Mouse (Mus musculus) stomach, postnatal 0 days (tissue): Measurements from ENCODE around the gene Jaml.

Experiments
- CTCF ChIP-seq: IDR thresholded peaks from 2 replicates; pipeline ENCODE4 v1.5.1; 2016; ENCODE audit warnings: antibody characterized with exemption, low read depth, mild to moderate bottlenecking, moderate library complexity
- EP300 ChIP-seq: optimal IDR thresholded peaks from 2 replicates; pipeline ENCODE3; 2016; ENCODE audit warnings: antibody characterized with exemption

- TF ChIP-seq EP300 (no peak), CTCF (peak; percentile 83)
These were observed 54.7 kb downstream of the Jaml start for GRCm38 (mm10) chr9:45133484-45134310.
